Mouse (Mus musculus) thymus, postnatal 36 days (tissue): ENCODE data around the gene Cdk9.

Experiments
- DNase-seq, 2 experiments: peaks; one replicate each; pipeline ENCODE4 v3.0.0; 2022; ENCODE audit warnings: mixed read lengths in 2 of 2

Cdk9 gene

GRCm38 (mm10) chr2:32732695-32733094, 19.8 kb upstream of the Cdk9 start:
- no peak for DNase-seq

GRCm38 (mm10) chr2:32731911-32732310, 19.0 kb upstream of the Cdk9 start:
- no peak for DNase-seq

- no peak for DNase-seq
Measured at GRCm38 (mm10) chr2:32730854-32731253, 18.0 kb upstream of the Cdk9 start.

GRCm38 (mm10) chr2:32729547-32729946, 16.7 kb upstream of the Cdk9 start:
- DNase-seq: no peak

GRCm38 (mm10) chr2:32728463-32728862, 15.6 kb upstream of the Cdk9 start:
- DNase-seq: peak in 1 of 2 experiments; percentile 40

GRCm38 (mm10) chr2:32727435-32727834, 14.6 kb upstream of the Cdk9 start:
- peak; percentile 70 to 84 for DNase-seq

GRCm38 (mm10) chr2:32724832-32725790, 12.2 kb upstream of the Cdk9 start:
- DNase-seq: peak; percentile 51 to 71

- DNase-seq: no peak
Measured at GRCm38 (mm10) chr2:32724149-32724548, 11.3 kb upstream of the Cdk9 start.

- DNase-seq: no peak
Measured at GRCm38 (mm10) chr2:32722581-32722980, 9.7 kb upstream of the Cdk9 start.

- peak; percentile 45 to 48 for DNase-seq
Measured at GRCm38 (mm10) chr2:32722046-32722445, 9.2 kb upstream of the Cdk9 start.

- DNase-seq: peak; percentile 69 to 79
Measured at GRCm38 (mm10) chr2:32720681-32721229, 7.9 kb upstream of the Cdk9 start, which contains the start of gene Sh2d3c. Gene Sh2d3c, plus strand, starts transcription at chr2:32721055.

GRCm38 (mm10) chr2:32720053-32720452, 7.2 kb upstream of the Cdk9 start:
- no peak for DNase-seq

- DNase-seq: peak in 1 of 2 experiments; percentile 39
Measured at GRCm38 (mm10) chr2:32718761-32719160, 5.9 kb upstream of the Cdk9 start.

- peak; percentile 27 to 42 for DNase-seq
Measured at GRCm38 (mm10) chr2:32714987-32715425, 2.1 kb upstream of the Cdk9 start.

- peak in 1 of 2 experiments; percentile 32 for DNase-seq
Measured at GRCm38 (mm10) chr2:32714117-32714986, 1.5 kb upstream of the Cdk9 start.

- peak; percentile 94 to 96 for DNase-seq
Measured at GRCm38 (mm10) chr2:32712586-32712933, 316 bp downstream of the Cdk9 start.

GRCm38 (mm10) chr2:32712108-32712551, 746 bp downstream of the Cdk9 start:
- DNase-seq: peak; percentile 64 to 78

- no peak for DNase-seq
Measured at GRCm38 (mm10) chr2:32711301-32712056, 1.4 kb downstream of the Cdk9 start.

GRCm38 (mm10) chr2:32710425-32710824, 2.5 kb downstream of the Cdk9 start:
- no peak for DNase-seq

- no peak for DNase-seq
Measured at GRCm38 (mm10) chr2:32709521-32710137, 3.2 kb downstream of the Cdk9 start.

GRCm38 (mm10) chr2:32708643-32709042, 4.2 kb downstream of the Cdk9 start:
- DNase-seq: peak; percentile 68 to 69

- no peak for DNase-seq
Measured at GRCm38 (mm10) chr2:32706971-32707370, 5.9 kb downstream of the Cdk9 start.
